Mouse (Mus musculus) left cerebral cortex, postnatal 4 days (tissue): Measurements from ENCODE around the gene Fam163b. TPM values are rescaled to one million over a fixed set of nuclear protein-coding genes. Genes with fewer than 3 reads are reported as not detected.

ENCODE experiments used
- total RNA-seq, 2 experiments: library from RNA; stranded (reverse); gene quantifications; 2 replicates each; pipeline ENCODE4 v1.2.3; 2021

The Fam163b gene
- total RNA-seq, 2 experiments from 2014 or later = 55.8 to 61.9 TPM

Other genes starting within 250 kb of the Fam163b start
- gene Surf6, start 239.6 kb downstream of the Fam163b start, total RNA-seq = 10 to 100 TPM; 32.3 to 33.8 TPM
- gene Med22, start 231.8 kb downstream of the Fam163b start, total RNA-seq = 10 to 100 TPM; 52.3 to 56.2 TPM
- gene Rpl7a, start 231.7 kb downstream of the Fam163b start, total RNA-seq = 100 to 1,000 TPM; 422 to 425 TPM
- gene Surf2, start 226.1 kb downstream of the Fam163b start, total RNA-seq = 10 to 100 TPM; 34.8 to 35.1 TPM
- gene Surf1, start 226.0 kb downstream of the Fam163b start, total RNA-seq = 10 to 100 TPM; 69.5 to 72.4 TPM
- gene Surf4, start 208.6 kb downstream of the Fam163b start, total RNA-seq = 10 to 100 TPM; 61.0 to 67.1 TPM
- under 1 TPM in 1 of 2 experiments, not detected in 1; 0.18 TPM for gene Stkld1, start 208.4 kb downstream of the Fam163b start, total RNA-seq
- gene Rexo4, start 178.1 kb downstream of the Fam163b start, total RNA-seq = 10 to 100 TPM; 50.9 to 61.6 TPM
- not detected for gene Adamts13, start 169.1 kb downstream of the Fam163b start, total RNA-seq
- 10 to 100 TPM; 73.1 to 80.5 TPM for gene Cacfd1, start 132.6 kb downstream of the Fam163b start, total RNA-seq
- 10 to 100 TPM; 23.3 to 27.5 TPM for gene Slc2a6, start 114.5 kb downstream of the Fam163b start, total RNA-seq
- gene Mymk, start 70.3 kb downstream of the Fam163b start, total RNA-seq = under 1 TPM in 1 of 2 experiments, not detected in 1; 0.42 TPM
- gene Adamtsl2, start 63.1 kb downstream of the Fam163b start, total RNA-seq = 10 to 100 TPM; 23.8 to 25.1 TPM
- under 1 TPM; 0.30 to 0.58 TPM for gene Dbh, start 22.7 kb upstream of the Fam163b start, total RNA-seq
- gene Sardh, start 105.8 kb upstream of the Fam163b start, total RNA-seq = 1 to 10 TPM; 5.2 to 7.3 TPM